Mouse (Mus musculus): ENCODE results near the gene Il34. TPM values are rescaled to one million over a fixed set of nuclear protein-coding genes. Genes with fewer than 3 reads are reported as not detected.
A peak's percentile ranks its signal among the peaks of the same experiment; 100 is the strongest.

Gene Il34
- total and polyA plus RNA-seq, 3 experiments = 3.3 to 15.3 (median 5.3) TPM

DNA sequence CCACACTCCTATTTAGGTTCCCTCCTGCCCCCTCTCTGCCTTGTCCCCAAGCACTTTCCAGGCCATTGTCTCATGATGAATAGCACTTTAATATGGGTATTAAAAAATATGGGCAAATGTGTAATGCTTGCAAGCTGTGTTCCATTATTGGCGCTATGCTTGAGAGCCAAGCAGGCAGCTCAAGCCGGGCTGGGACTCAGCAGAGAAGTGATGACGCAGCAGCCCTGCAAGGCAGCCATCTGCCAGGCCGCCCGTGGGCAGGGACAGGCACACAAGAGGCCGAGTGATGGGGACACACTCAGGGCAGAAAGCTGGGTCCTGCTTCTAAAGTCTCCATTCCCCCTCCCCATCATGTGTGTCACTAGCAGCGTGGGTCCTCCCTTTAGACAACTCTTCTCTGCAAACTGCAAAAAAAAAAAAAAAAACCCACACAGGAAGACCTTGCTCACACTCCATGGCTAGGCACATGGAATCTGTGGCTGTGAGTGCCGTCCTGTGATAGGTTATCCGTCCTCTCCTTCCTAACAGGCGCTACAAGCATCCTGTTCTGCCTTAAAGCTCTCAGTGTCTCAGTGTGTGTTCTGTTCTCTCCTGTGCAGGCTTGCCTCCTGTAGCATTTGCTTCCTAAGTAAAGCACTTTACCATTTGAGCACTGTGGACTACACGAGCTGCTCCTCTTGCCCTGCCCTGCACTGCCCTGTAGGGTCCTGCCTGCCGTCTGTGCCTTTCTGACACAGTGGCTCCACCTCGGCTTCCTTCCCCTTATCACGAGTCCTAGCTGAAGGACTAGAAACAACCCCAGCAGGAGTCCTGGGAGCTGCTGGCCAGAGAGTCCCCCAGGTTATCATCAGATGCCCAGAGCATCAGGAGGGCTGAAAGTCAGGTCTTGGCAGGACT lies 100.1 kb downstream of the Il34 start:
- no peaks in the 10 kb centered on the region for H3K79me2 ChIP-seq (replicated peaks; ENCODE audit: control insufficient read depth, insufficient read depth, low read length)
- DNase-seq = no peak
- WGBS = 55% methylated on average over 14 of the region's 14 CpGs
- H3K36me3 ChIP-seq (ENCODE audit: control insufficient read depth, insufficient read depth, low read length) = no peaks in the 10 kb centered on the region
- no peaks in the 10 kb centered on the region for H3K27me3 ChIP-seq (ENCODE audit: control insufficient read depth, insufficient read depth, low read length)
- H3K4me3 ChIP-seq = no peak overlapping the region
- no peak overlapping the region for H3K27ac ChIP-seq
- TF ChIP-seq EP300 (IDR thresholded peaks at IDR 0.05; ENCODE audit: insufficient read depth, low read depth, low read length) = no peak
- peak; percentile 6; the same call in 1 of the 2 replicates for TF ChIP-seq CTCF (IDR thresholded peaks at IDR 0.05)
- peaks cover 10% of the 10 kb centered on the region for H3K4me1 ChIP-seq (ENCODE audit: control insufficient read depth, insufficient read depth, low read length)
- H3K9ac ChIP-seq (ENCODE audit: low read depth, low read length) = no peak overlapping the region
- intact Hi-C loops (cut with DNase I) = no loop called here

DNA sequence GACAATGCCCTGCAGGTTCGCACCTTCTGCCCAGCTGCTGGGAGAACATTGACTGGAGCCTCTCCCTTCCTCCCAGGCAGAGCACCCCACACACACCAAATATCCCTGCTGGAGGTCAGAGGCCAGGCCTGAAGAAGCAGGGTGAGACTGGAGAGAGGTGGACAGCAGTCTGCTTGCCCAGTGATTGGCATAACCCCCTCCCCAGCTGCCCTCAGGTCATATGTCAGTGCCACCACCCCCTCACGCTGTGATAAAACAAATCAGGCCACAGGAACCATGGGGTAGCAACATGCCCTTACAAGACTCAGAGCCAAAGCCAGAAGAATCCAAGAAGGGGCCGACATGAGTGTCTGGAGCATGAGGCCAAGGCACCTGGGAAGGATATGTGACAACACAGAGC lies 101.6 kb downstream of the Il34 start:
- Histone ChIP-seq H3K79me2 (replicated peaks; ENCODE audit: control insufficient read depth, insufficient read depth, low read length) (no peaks in the 10 kb centered on the region), H3K36me3 (ENCODE audit: control insufficient read depth, insufficient read depth, low read length) (no peaks in the 10 kb centered on the region), H3K27me3 (ENCODE audit: control insufficient read depth, insufficient read depth, low read length) (no peaks in the 10 kb centered on the region), H3K4me3 (no peak overlapping the region), H3K27ac (peak overlapping the region; percentile 34), H3K4me1 (ENCODE audit: control insufficient read depth, insufficient read depth, low read length) (peaks cover 7% of the 10 kb centered on the region), H3K9ac (ENCODE audit: low read depth, low read length) (no peak overlapping the region)
- peak in 1 of 2 experiments; percentile 23 for DNase-seq
- intact Hi-C loops (cut with DNase I) = no loop called here
- TF ChIP-seq EP300 (IDR thresholded peaks at IDR 0.05; ENCODE audit: insufficient read depth, low read depth, low read length) (no peak), POLR2A (IDR thresholded peaks at IDR 0.05; ENCODE audit: insufficient read depth, low read depth, low read length) (no peak), CTCF (IDR thresholded peaks at IDR 0.05) (no peak)
- WGBS = 91% methylated on average over 3 of the region's 3 CpGs

DNA sequence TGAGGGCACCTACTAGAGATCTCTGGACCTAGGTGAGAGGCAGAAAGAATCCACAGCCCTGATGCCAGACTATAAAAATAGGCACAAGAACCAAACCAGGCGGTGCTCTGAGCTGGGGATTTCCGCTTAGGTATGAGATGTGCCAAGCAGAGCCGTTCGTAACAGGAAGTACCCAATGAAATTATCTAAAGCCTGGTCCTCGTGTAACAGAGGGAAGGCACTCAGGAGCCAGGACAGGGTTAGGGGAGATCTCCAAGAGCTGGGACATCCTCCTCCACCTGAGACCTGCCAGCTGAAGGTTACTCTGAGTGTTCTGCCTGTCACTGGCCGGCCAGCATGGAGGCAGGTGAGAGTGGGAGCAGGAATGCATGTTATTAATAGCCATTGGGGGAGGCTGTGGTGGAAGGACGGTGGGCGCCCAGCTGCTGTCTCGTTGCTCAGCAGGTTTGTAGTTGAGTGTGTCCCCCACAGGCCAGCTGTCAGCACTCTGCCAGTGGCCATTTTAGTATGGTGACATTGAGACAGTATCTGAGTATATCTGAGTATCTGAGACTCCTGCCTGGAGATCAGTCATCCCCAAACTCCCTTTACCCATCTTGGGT lies 102.2 kb downstream of the Il34 start:
- H3K79me2 ChIP-seq (replicated peaks; ENCODE audit: control insufficient read depth, insufficient read depth, low read length) = no peaks in the 10 kb centered on the region
- peak overlapping the region; percentile 34 for H3K27ac ChIP-seq
- H3K4me1 ChIP-seq (ENCODE audit: control insufficient read depth, insufficient read depth, low read length) = peaks cover 7% of the 10 kb centered on the region
- H3K27me3 ChIP-seq (ENCODE audit: control insufficient read depth, insufficient read depth, low read length) = no peaks in the 10 kb centered on the region
- no peak overlapping the region for H3K9ac ChIP-seq (ENCODE audit: low read depth, low read length)
- WGBS = 45% methylated on average over 9 of the region's 9 CpGs
- no peak for TF ChIP-seq POLR2A (IDR thresholded peaks at IDR 0.05; ENCODE audit: insufficient read depth, low read depth, low read length)
- no peak for TF ChIP-seq EP300 (IDR thresholded peaks at IDR 0.05; ENCODE audit: insufficient read depth, low read depth, low read length)
- TF ChIP-seq CTCF (IDR thresholded peaks at IDR 0.05) = no peak
- DNase-seq = peak; percentile 32 to 38
- 0 out of 2 replicates have a peak overlapping the region, but pooled peaks have one; percentile 12 for H3K4me3 ChIP-seq
- intact Hi-C loops (cut with DNase I) = no loop called here
- no peaks in the 10 kb centered on the region for H3K36me3 ChIP-seq (ENCODE audit: control insufficient read depth, insufficient read depth, low read length)

DNA sequence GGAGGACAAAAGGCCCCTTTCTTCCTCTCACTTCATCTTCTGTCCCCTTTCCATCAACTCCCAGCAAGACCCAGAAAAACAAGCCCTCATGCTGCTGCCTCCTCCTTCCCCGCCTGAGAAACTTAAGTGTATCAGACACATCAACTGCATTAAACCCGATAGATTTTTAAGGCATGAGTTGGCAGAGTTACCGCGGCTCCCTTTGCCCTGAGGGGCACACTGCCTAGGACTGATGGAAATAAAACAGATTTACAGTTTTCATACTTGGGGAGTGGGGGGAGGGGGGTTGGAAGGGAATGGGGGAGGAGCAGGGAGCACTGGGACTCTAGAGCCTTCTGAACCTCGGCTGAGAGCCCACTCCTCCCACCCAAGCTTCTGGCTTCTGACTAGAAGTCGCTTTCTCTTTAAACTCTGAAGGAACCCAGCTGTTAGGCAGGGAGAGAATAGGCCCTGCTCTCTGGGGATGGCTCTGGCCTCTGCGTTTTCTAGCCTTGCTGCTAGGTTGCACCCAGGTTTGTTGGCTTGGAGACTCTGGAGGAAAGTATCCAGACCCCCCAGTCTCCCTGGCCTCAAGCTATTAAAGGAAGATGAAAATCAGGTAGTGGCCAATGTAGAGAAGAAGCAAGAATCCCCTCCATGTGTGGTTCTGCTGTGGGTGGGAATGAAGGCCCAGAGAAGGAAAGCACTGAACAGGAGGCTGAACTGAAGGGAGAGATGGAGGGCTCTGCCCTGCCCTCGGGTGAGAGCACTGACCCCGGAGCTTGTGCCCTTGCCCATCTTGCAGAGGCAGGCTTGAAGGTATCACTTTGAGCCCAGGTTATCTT lies 102.9 kb downstream of the Il34 start:
- Histone ChIP-seq H3K9ac (ENCODE audit: low read depth, low read length) (no peak overlapping the region), H3K4me1 (ENCODE audit: control insufficient read depth, insufficient read depth, low read length) (peaks cover 7% of the 10 kb centered on the region), H3K79me2 (replicated peaks; ENCODE audit: control insufficient read depth, insufficient read depth, low read length) (no peaks in the 10 kb centered on the region), H3K36me3 (ENCODE audit: control insufficient read depth, insufficient read depth, low read length) (no peaks in the 10 kb centered on the region), H3K27ac (peak overlapping the region; percentile 34), H3K4me3 (no peak overlapping the region), H3K27me3 (ENCODE audit: control insufficient read depth, insufficient read depth, low read length) (no peaks in the 10 kb centered on the region)
- TF ChIP-seq EP300 (IDR thresholded peaks at IDR 0.05; ENCODE audit: insufficient read depth, low read depth, low read length) (no peak), CTCF (IDR thresholded peaks at IDR 0.05) (no peak)
- DNase-seq = peak; percentile 37 to 49
- intact Hi-C loops (cut with DNase I) = no loop called here
- 58% methylated on average over 9 of the region's 9 CpGs for WGBS

DNA sequence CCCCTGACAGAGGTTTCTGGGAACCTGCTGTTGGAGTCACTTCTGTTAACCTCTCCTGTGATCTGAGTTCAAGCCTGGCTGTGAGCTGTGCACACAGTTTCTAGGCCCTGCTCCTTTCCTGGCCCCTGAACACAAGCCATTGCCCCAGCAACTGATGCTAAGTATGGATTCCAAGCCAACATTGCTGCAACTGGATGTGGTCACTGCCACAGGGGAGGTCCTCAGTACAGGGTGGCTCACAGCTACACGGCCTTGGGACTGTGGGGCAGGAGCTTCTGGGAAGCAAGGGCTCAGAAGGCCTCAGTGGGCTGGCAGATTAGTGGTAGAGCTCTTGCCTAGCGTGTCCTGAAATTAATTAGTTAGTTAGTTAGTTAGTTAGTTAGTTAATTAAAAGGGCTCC lies 105.2 kb downstream of the Il34 start:
- intact Hi-C loops (cut with DNase I) = no loop called here
- no peak overlapping the region for H3K4me3 ChIP-seq
- no peaks in the 10 kb centered on the region for H3K79me2 ChIP-seq (replicated peaks; ENCODE audit: control insufficient read depth, insufficient read depth, low read length)
- H3K4me1 ChIP-seq (ENCODE audit: control insufficient read depth, insufficient read depth, low read length) = peaks cover 6% of the 10 kb centered on the region
- WGBS = 85% methylated on average over 2 of the region's 2 CpGs
- peak in 1 of 2 experiments; percentile 24 for DNase-seq
- H3K27me3 ChIP-seq (ENCODE audit: control insufficient read depth, insufficient read depth, low read length) = no peaks in the 10 kb centered on the region
- H3K36me3 ChIP-seq (ENCODE audit: control insufficient read depth, insufficient read depth, low read length) = no peaks in the 10 kb centered on the region
- no peak overlapping the region for H3K9ac ChIP-seq (ENCODE audit: low read depth, low read length)
- H3K27ac ChIP-seq = no peak overlapping the region
- TF ChIP-seq POLR2A (IDR thresholded peaks at IDR 0.05; ENCODE audit: insufficient read depth, low read depth, low read length) (no peak), CTCF (IDR thresholded peaks at IDR 0.05) (no peak), EP300 (IDR thresholded peaks at IDR 0.05; ENCODE audit: insufficient read depth, low read depth, low read length) (no peak)

Measured in heart, adult 2 months (tissue).